Mouse (Mus musculus): ENCODE data around the gene Mrvi1. TPM values are rescaled to one million over a fixed set of nuclear protein-coding genes. Genes with fewer than 3 reads are reported as not detected.

The Mrvi1 gene
- total RNA-seq (2012; rRNA removed) (not detected in 2 replicates), total RNA-seq (2014; rRNA removed) (not detected in 2 replicates), polyA plus RNA-seq (2012; ENCODE audit: insufficient read length, low read depth) (0.11 TPM in 1 of 2 replicates, not detected in the other)

DNA sequence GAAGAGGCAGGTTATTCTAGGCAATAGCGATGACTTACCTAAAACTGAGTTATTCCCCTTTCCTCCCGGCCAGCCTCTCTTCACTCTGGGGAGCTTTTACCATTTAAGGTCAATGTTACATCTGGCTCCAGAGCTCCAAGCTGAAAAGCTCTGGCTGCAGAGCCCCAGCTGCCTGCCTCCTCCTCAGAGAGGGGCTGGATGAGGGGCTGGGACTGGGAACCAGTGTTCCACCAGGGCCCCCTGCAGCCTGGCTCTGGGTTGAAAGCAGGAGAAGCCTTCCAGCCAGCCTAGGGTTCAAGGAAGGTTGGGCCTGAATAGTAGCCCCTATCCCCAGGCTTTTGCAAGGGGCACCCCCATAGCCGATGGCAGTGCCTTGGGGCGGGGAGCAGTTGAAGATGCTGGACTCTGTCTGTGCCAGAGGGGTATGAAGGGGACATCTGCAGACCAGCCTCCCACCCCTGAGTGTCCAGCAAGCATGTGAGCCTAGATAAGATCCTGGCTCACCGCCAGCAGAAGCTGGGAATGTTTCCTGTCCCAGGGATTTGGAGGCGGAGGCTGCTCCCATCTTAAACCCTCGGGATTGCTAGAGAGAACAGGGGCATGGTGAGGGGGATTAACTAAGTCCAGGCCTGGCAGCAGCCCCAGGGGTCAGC, at the start of gene Mrvi1:
Mrvi1 (minus strand) TSS at position 409 of the 653 bp plus-strand sequence.
- Histone ChIP-seq H3K9me3 (replicated peaks; ENCODE audit: low read length) (no peaks in the 10 kb centered on the region), H3K27me3 (replicated peaks) (no peaks in the 10 kb centered on the region), H3K4me2 (ENCODE audit: insufficient read depth, low read depth, poor library complexity, severe bottlenecking) (no peak within 1 kb of the TSS), H3K27ac (ENCODE audit: insufficient read depth, low read depth) (no peak within 1 kb of the TSS), H3K4me3 (replicated peaks in 1 of 3; ENCODE audit: low read depth in 2 of 3, low read length in 2 of 3, poor library complexity in 1 of 3) (no peak within 1 kb of the TSS), H3K36me3 (replicated peaks in 1 of 2; ENCODE audit: control insufficient read depth in 1 of 2, insufficient read depth in 1 of 2, low read length in 1 of 2) (no peaks in the 10 kb centered on the region), H3K9ac (ENCODE audit: insufficient read depth, low read depth) (no peak within 1 kb of the TSS), H3K79me2 (replicated peaks; ENCODE audit: control insufficient read depth, extremely low read depth, insufficient read depth, poor library complexity, severe bottlenecking) (no peaks in the 10 kb centered on the region), H3K4me1 (ENCODE audit: control insufficient read depth in 1 of 2, insufficient read depth in 2 of 2) (no peaks in the 10 kb centered on the region)
- in situ Hi-C loops (cut with MboI; ENCODE audit: low pct_ligation_motif_present, low pct_unique_long_range_greater_than_20kb, low sequenced_read_pairs) (loop anchor here (5.0 kb wide), 1 partner anchor 35 kb away; no protein-coding TSS in a partner anchor), dilution Hi-C loops (cut with MboI; ENCODE audit: extremely low pct_ligation_motif_present, extremely low pct_unique_long_range_greater_than_20kb, low sequenced_read_pairs) (no loop called here)
- TF ChIP-seq SMC3 (IDR thresholded peaks at IDR 0.05; ENCODE audit: low read depth, low read length) (no peak), USF2 (conservative IDR thresholded peaks at IDR 0.05; ENCODE audit: low read depth, low read length) (no peak), TBP (conservative IDR thresholded peaks at IDR 0.05; ENCODE audit: low read depth, low read length) (no peak), MAFK (IDR thresholded peaks at IDR 0.05; ENCODE audit: insufficient replicate concordance, low read length) (no peak)
- no peak for DNase-seq (ENCODE audit: extremely low read depth)

DNA sequence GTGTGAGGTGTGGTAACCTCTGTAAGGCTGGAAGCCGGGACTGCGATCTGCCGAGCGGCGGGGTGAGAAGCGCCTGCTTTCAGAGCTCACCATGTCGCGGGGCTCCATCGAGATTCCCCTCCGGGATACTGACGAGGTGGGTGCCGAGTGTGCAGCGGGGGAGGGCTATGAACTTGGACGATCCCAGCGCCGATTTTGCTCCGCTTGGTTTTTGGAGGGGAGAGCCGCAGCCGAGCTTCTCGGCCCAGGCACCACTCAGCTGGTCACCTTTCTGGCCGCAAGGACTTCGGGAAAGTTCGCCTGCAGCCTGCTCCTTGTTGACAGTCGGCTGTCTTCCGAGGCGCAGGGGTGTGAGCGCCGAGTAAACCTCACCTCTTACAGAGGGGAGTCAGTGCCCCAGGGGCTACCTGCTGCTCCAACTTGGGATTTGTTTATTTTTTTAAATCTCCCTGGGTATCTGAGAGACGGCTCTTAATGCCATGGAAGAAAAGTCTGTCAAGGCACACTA, 46.8 kb upstream of the Mrvi1 start:
- no peak for DNase-seq (ENCODE audit: extremely low read depth)
- Histone ChIP-seq H3K27ac (ENCODE audit: insufficient read depth, low read depth) (peak overlapping the region; percentile 80; the same call in 1 of the 2 replicates), H3K27me3 (replicated peaks) (no peaks in the 10 kb centered on the region), H3K9me3 (replicated peaks; ENCODE audit: low read length) (no peaks in the 10 kb centered on the region), H3K79me2 (replicated peaks; ENCODE audit: control insufficient read depth, extremely low read depth, insufficient read depth, poor library complexity, severe bottlenecking) (peaks cover 9% of the 10 kb centered on the region), H3K4me2 (ENCODE audit: insufficient read depth, low read depth, poor library complexity, severe bottlenecking) (peak overlapping the region; percentile 85), H3K9ac (ENCODE audit: insufficient read depth, low read depth) (peak overlapping the region; percentile 58), H3K36me3 (replicated peaks in 1 of 2; ENCODE audit: control insufficient read depth in 1 of 2, insufficient read depth in 1 of 2, low read length in 1 of 2) (peaks cover 6 to 27% of the 10 kb centered on the region in 2 experiments), H3K4me3 (replicated peaks in 1 of 3; ENCODE audit: low read depth in 2 of 3, low read length in 2 of 3, poor library complexity in 1 of 3) (peak overlapping the region; percentile 73 to 94 (median 92)), H3K4me1 (ENCODE audit: control insufficient read depth in 1 of 2, insufficient read depth in 2 of 2) (peaks cover 3 to 11% of the 10 kb centered on the region in 2 experiments; a peak in 2 of 4 replicates)
- dilution Hi-C loops (cut with MboI; ENCODE audit: extremely low pct_ligation_motif_present, extremely low pct_unique_long_range_greater_than_20kb, low sequenced_read_pairs) (no loop called here), in situ Hi-C loops (cut with MboI; ENCODE audit: low pct_ligation_motif_present, low pct_unique_long_range_greater_than_20kb, low sequenced_read_pairs) (no loop called here)
- 0 out of 2 replicates have a peak, but pooled peaks have one; percentile 70 for TF ChIP-seq NELFE (IDR thresholded peaks at IDR 0.05; ENCODE audit: low read depth, low read length)
- TF ChIP-seq SIN3A (IDR thresholded peaks at IDR 0.05; ENCODE audit: low read length): no peak; the same call in 1 of the 2 replicates

DNA sequence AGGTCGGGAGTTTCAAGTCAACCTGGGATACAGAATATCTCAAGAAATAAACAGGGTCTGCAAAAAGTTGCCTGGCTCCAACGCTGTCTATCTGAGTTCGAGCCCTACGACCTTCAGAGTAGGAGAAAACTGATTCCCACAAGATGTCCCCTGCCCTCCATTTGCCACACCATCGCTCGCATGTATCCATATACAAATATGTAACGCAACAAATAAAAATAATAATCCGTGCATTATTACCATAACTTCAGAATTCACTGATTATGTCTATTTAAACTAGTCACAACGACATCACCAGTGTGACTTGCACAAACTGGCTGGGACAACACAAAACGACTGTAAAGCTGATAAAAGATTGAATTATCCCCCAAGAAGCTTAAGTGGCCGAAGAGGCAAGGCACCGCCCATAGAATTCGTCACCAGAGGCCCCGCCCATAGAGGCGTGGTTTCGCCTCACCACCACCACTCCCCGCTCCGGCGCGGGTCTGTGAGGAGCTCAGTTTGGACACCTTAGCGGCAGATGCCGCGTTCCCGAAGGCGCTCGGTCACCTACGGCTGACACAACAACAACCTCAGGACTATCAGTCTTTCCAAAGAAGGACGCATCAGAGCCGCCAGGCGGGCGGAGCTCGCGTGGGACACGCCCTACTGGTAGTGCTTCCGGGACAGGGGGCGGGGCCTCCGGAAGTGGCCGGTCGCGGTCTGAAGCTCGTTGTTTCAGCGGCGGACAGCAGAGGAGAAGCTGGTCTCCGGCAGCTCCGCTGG, 46.2 kb upstream of the Mrvi1 start, which contains the start of gene Ctr9:
Ctr9 (plus strand) TSS at position 671 of the 765 bp plus-strand sequence.
- no peaks in the 10 kb centered on the region for H3K9me3 ChIP-seq (replicated peaks; ENCODE audit: low read length)
- H3K36me3 ChIP-seq (replicated peaks in 1 of 2; ENCODE audit: control insufficient read depth in 1 of 2, insufficient read depth in 1 of 2, low read length in 1 of 2): peaks cover 4 to 21% of the 10 kb centered on the region in 2 experiments
- dilution Hi-C loops (cut with MboI; ENCODE audit: extremely low pct_ligation_motif_present, extremely low pct_unique_long_range_greater_than_20kb, low sequenced_read_pairs) (no loop called here), in situ Hi-C loops (cut with MboI; ENCODE audit: low pct_ligation_motif_present, low pct_unique_long_range_greater_than_20kb, low sequenced_read_pairs) (no loop called here)
- H3K27me3 ChIP-seq (replicated peaks): no peaks in the 10 kb centered on the region
- peak within 1 kb of the TSS; percentile 80 for H3K27ac ChIP-seq (ENCODE audit: insufficient read depth, low read depth)
- H3K4me2 ChIP-seq (ENCODE audit: insufficient read depth, low read depth, poor library complexity, severe bottlenecking): peak within 1 kb of the TSS; percentile 91
- peaks cover 3 to 11% of the 10 kb centered on the region in 2 experiments; a peak in 2 of 4 replicates for H3K4me1 ChIP-seq (ENCODE audit: control insufficient read depth in 1 of 2, insufficient read depth in 2 of 2)
- H3K4me3 ChIP-seq (replicated peaks in 1 of 3; ENCODE audit: low read depth in 2 of 3, low read length in 2 of 3, poor library complexity in 1 of 3): peak within 1 kb of the TSS; percentile 73 to 94 (median 92)
- TF ChIP-seq SIN3A (IDR thresholded peaks at IDR 0.05; ENCODE audit: low read length) (peak; percentile 94), TBP (conservative IDR thresholded peaks at IDR 0.05; ENCODE audit: low read depth, low read length) (0 out of 2 replicates have a peak, but pooled peaks have one; percentile 57), NRF1 (IDR thresholded peaks at IDR 0.05; ENCODE audit: low read depth, low read length) (peak; percentile 35; the same call in 1 of the 2 replicates), CTCF (conservative IDR thresholded peaks at IDR 0.05 in 1 of 2, IDR thresholded peaks at IDR 0.05 in 1 of 2; ENCODE audit: low read depth in 2 of 2, low read length in 2 of 2) (no peak), HCFC1 (IDR thresholded peaks at IDR 0.05; ENCODE audit: low read depth, low read length) (peak; percentile 87), IRF4 (IDR thresholded peaks at IDR 0.05; ENCODE audit: low read depth, low read length) (no peak), ZNF384 (IDR thresholded peaks at IDR 0.05; ENCODE audit: low read depth, low read length) (no peak), MXI1 (IDR thresholded peaks at IDR 0.05; ENCODE audit: low read depth, low read length) (peak; percentile 65), MAX (IDR thresholded peaks at IDR 0.05; ENCODE audit: low read length) (no peak), MYC (IDR thresholded peaks at IDR 0.05; ENCODE audit: low read depth, low read length) (no peak), POLR2AphosphoS2 (IDR thresholded peaks at IDR 0.05; ENCODE audit: low read depth, low read length) (no peak; the same call in 1 of the 2 replicates), ZMIZ1 (IDR thresholded peaks at IDR 0.05; ENCODE audit: low read depth, low read length) (peak; percentile 83), TCF12 (IDR thresholded peaks at IDR 0.05; ENCODE audit: low read depth, low read length) (peak; percentile 82; the same call in 1 of the 2 replicates), KAT2A (IDR thresholded peaks at IDR 0.05; ENCODE audit: insufficient replicate concordance, low read length) (peak; percentile 85; the same call in 1 of the 2 replicates), ELF1 (IDR thresholded peaks at IDR 0.05; ENCODE audit: low read depth, low read length) (peak; percentile 85), CHD2 (IDR thresholded peaks at IDR 0.05; ENCODE audit: low read length) (peak; percentile 82), POLR2A (IDR thresholded peaks at IDR 0.05; ENCODE audit: low read depth, low read length) (peak; percentile 93)
- H3K79me2 ChIP-seq (replicated peaks; ENCODE audit: control insufficient read depth, extremely low read depth, insufficient read depth, poor library complexity, severe bottlenecking): peaks cover 9% of the 10 kb centered on the region
- H3K9ac ChIP-seq (ENCODE audit: insufficient read depth, low read depth): peak within 1 kb of the TSS; percentile 58
- peak; percentile 86 for DNase-seq (ENCODE audit: extremely low read depth)

All from CH12.LX (cell line).